Mouse (Mus musculus): ENCODE measurements at regions not wholly inside any gene's neighbourhood (a gene's known extent, or its start where the extent isn't known, plus 50 kb on each side); places are given as distances from the start of the nearest gene placed in this dataset.
A peak's percentile ranks its signal among the peaks of the same experiment; 100 is the strongest.

DNA sequence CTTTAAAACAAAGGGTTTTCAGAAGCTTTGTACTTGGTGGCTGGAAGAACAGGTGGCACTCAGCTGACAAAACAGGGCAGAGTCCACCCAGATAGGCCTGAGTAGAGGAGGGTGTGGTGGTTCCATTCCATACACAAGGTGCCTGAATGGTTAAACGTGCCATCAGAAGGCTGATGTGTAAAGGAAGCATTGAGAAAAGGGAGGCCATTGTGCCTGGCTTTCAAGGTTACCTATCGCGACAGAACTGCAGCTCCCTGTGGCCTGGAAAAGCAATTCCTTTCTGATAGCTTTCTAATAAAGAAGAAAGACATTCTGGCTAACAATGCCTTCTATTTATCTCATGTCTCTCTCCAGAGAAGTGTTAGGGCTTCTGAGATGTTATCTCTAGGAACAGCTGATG is 213.1 kb upstream of the Podxl start:
- no peaks in the 10 kb centered on the region for H3K36me3 ChIP-seq (ENCODE audit: control insufficient read depth, insufficient read depth, low read length)
- TF ChIP-seq CTCF (conservative IDR thresholded peaks at IDR 0.05; ENCODE audit: insufficient read depth, insufficient read length, low read depth, low read length) = no peak
- no peak for TF ChIP-seq POLR2A (IDR thresholded peaks at IDR 0.05; ENCODE audit: low read depth, low read length)
- H3K27ac ChIP-seq (ENCODE audit: insufficient read depth, low read depth, low read length) = no peak overlapping the region
- no peaks in the 10 kb centered on the region for H3K27me3 ChIP-seq (replicated peaks; ENCODE audit: control insufficient read depth, insufficient read depth, low read length)
- no peak overlapping the region for H3K4me3 ChIP-seq (ENCODE audit: insufficient read depth, low read depth, low read length)
- no peaks in the 10 kb centered on the region for H3K4me1 ChIP-seq (ENCODE audit: control insufficient read depth, insufficient read depth, low read length)
- WGBS = 54% methylated on average over 3 of the region's 3 CpGs
- DNase-seq = no peak

- Histone ChIP-seq H3K4me1 (ENCODE audit: control insufficient read depth, insufficient read depth, low read length) (no peaks in the 10 kb centered on the region), H3K27ac (ENCODE audit: insufficient read depth, low read depth, low read length) (no peak overlapping the region), H3K36me3 (ENCODE audit: control insufficient read depth, insufficient read depth, low read length) (no peaks in the 10 kb centered on the region), H3K4me3 (ENCODE audit: insufficient read depth, low read depth, low read length) (no peak overlapping the region), H3K27me3 (replicated peaks; ENCODE audit: control insufficient read depth, insufficient read depth, low read length) (no peaks in the 10 kb centered on the region)
- TF ChIP-seq CTCF (conservative IDR thresholded peaks at IDR 0.05; ENCODE audit: insufficient read depth, insufficient read length, low read depth, low read length) (no peak), POLR2A (IDR thresholded peaks at IDR 0.05; ENCODE audit: low read depth, low read length) (no peak)
- WGBS = 95% methylated on average over 2 of the region's 2 CpGs
- no peak for DNase-seq
Measured at GRCm38 (mm10) chr6:31771916-31772315, 208.1 kb upstream of the Podxl start.

DNA sequence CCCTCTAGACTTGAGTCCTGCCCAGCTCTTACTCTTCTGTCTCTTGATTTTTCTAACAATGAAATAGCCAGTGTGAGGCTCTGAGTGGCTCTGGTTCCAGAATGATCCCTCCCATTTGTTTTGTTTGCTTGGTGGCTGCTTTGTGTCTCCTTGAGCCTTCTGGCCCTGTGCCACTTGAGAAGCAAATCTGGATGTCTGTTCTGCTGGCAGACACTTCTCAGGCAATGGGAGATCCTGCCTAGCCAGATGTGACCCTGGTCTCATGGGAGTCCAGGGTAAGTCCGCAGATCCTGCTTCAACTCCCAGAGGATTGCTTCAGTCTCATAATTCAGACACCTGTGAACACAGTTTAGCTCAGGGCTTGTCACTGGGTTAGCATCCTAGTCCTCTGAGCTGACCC is 181.8 kb upstream of the Podxl start:
- Histone ChIP-seq H3K4me1 (ENCODE audit: control insufficient read depth, insufficient read depth, low read length) (no peaks in the 10 kb centered on the region), H3K4me3 (ENCODE audit: insufficient read depth, low read depth, low read length) (no peak overlapping the region), H3K27me3 (replicated peaks; ENCODE audit: control insufficient read depth, insufficient read depth, low read length) (no peaks in the 10 kb centered on the region), H3K36me3 (ENCODE audit: control insufficient read depth, insufficient read depth, low read length) (no peaks in the 10 kb centered on the region), H3K27ac (ENCODE audit: insufficient read depth, low read depth, low read length) (no peak overlapping the region)
- DNase-seq = no peak
- 46% methylated on average over 1 of the region's 1 CpGs for WGBS
- TF ChIP-seq POLR2A (IDR thresholded peaks at IDR 0.05; ENCODE audit: low read depth, low read length) (no peak), CTCF (conservative IDR thresholded peaks at IDR 0.05; ENCODE audit: insufficient read depth, insufficient read length, low read depth, low read length) (no peak)

GRCm38 (mm10) chr6:31731391-31731790 is 167.6 kb upstream of the Podxl start:
- peak; percentile 73 for DNase-seq
- Histone ChIP-seq H3K36me3 (ENCODE audit: control insufficient read depth, insufficient read depth, low read length) (no peaks in the 10 kb centered on the region), H3K27me3 (replicated peaks; ENCODE audit: control insufficient read depth, insufficient read depth, low read length) (no peaks in the 10 kb centered on the region), H3K27ac (ENCODE audit: insufficient read depth, low read depth, low read length) (no peak overlapping the region), H3K4me3 (ENCODE audit: insufficient read depth, low read depth, low read length) (no peak overlapping the region), H3K4me1 (ENCODE audit: control insufficient read depth, insufficient read depth, low read length) (no peaks in the 10 kb centered on the region)
- no peak for TF ChIP-seq CTCF (conservative IDR thresholded peaks at IDR 0.05; ENCODE audit: insufficient read depth, insufficient read length, low read depth, low read length)
- TF ChIP-seq POLR2A (IDR thresholded peaks at IDR 0.05; ENCODE audit: low read depth, low read length) = no peak
- 30% methylated on average over 4 of the region's 4 CpGs for WGBS

GRCm38 (mm10) chr6:31719614-31720013 is 155.8 kb upstream of the Podxl start:
- Histone ChIP-seq H3K27me3 (replicated peaks; ENCODE audit: control insufficient read depth, insufficient read depth, low read length) (no peaks in the 10 kb centered on the region), H3K36me3 (ENCODE audit: control insufficient read depth, insufficient read depth, low read length) (no peaks in the 10 kb centered on the region), H3K4me3 (ENCODE audit: insufficient read depth, low read depth, low read length) (no peak overlapping the region), H3K4me1 (ENCODE audit: control insufficient read depth, insufficient read depth, low read length) (no peaks in the 10 kb centered on the region), H3K27ac (ENCODE audit: insufficient read depth, low read depth, low read length) (no peak overlapping the region)
- DNase-seq = no peak
- 81% methylated on average over 9 of the region's 9 CpGs for WGBS
- TF ChIP-seq CTCF (conservative IDR thresholded peaks at IDR 0.05; ENCODE audit: insufficient read depth, insufficient read length, low read depth, low read length) (no peak), POLR2A (IDR thresholded peaks at IDR 0.05; ENCODE audit: low read depth, low read length) (no peak)

DNA sequence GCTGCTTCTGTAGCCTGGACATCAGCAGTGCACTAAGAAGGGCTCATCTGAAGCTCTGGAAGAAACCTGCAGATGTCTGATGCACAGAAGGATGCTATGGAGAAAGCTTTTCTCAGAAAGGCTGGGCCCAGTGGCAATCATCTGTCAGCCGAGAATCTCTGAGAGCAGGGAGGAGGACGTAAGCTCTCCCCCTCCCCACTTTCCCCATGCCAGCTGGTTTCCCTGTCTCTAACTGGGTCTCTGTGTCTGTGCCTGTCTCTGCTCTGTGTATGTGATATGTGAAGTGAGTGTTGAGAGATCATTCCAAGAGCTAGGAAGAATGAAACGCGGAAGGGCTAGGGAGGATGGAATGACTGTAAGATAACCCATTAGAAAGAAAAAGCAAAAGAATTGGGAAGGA is 155.1 kb upstream of the Podxl start:
- H3K36me3 ChIP-seq (ENCODE audit: control insufficient read depth, insufficient read depth, low read length) = no peaks in the 10 kb centered on the region
- 83% methylated on average over 4 of the region's 4 CpGs for WGBS
- no peak for DNase-seq
- H3K27me3 ChIP-seq (replicated peaks; ENCODE audit: control insufficient read depth, insufficient read depth, low read length) = no peaks in the 10 kb centered on the region
- no peak overlapping the region for H3K27ac ChIP-seq (ENCODE audit: insufficient read depth, low read depth, low read length)
- H3K4me3 ChIP-seq (ENCODE audit: insufficient read depth, low read depth, low read length) = no peak overlapping the region
- no peaks in the 10 kb centered on the region for H3K4me1 ChIP-seq (ENCODE audit: control insufficient read depth, insufficient read depth, low read length)
- TF ChIP-seq CTCF (conservative IDR thresholded peaks at IDR 0.05; ENCODE audit: insufficient read depth, insufficient read length, low read depth, low read length) (no peak), POLR2A (IDR thresholded peaks at IDR 0.05; ENCODE audit: low read depth, low read length) (no peak)

- H3K4me3 ChIP-seq (ENCODE audit: insufficient read depth, low read depth, low read length) = no peak overlapping the region
- DNase-seq = peak; percentile 38
- TF ChIP-seq POLR2A (IDR thresholded peaks at IDR 0.05; ENCODE audit: low read depth, low read length) (no peak), CTCF (conservative IDR thresholded peaks at IDR 0.05; ENCODE audit: insufficient read depth, insufficient read length, low read depth, low read length) (no peak)
- no peaks in the 10 kb centered on the region for H3K4me1 ChIP-seq (ENCODE audit: control insufficient read depth, insufficient read depth, low read length)
- no peaks in the 10 kb centered on the region for H3K36me3 ChIP-seq (ENCODE audit: control insufficient read depth, insufficient read depth, low read length)
- no peaks in the 10 kb centered on the region for H3K27me3 ChIP-seq (replicated peaks; ENCODE audit: control insufficient read depth, insufficient read depth, low read length)
- no peak overlapping the region for H3K27ac ChIP-seq (ENCODE audit: insufficient read depth, low read depth, low read length)
- 25% methylated on average over 12 of the region's 12 CpGs for WGBS
Measured at GRCm38 (mm10) chr6:31717531-31717930, 153.8 kb upstream of the Podxl start.

- WGBS = 67% methylated on average over 3 of the region's 3 CpGs
- no peaks in the 10 kb centered on the region for H3K36me3 ChIP-seq (ENCODE audit: control insufficient read depth, insufficient read depth, low read length)
- H3K4me1 ChIP-seq (ENCODE audit: control insufficient read depth, insufficient read depth, low read length) = no peaks in the 10 kb centered on the region
- H3K27me3 ChIP-seq (replicated peaks; ENCODE audit: control insufficient read depth, insufficient read depth, low read length) = no peaks in the 10 kb centered on the region
- H3K27ac ChIP-seq (ENCODE audit: insufficient read depth, low read depth, low read length) = no peak overlapping the region
- TF ChIP-seq POLR2A (IDR thresholded peaks at IDR 0.05; ENCODE audit: low read depth, low read length) (no peak), CTCF (conservative IDR thresholded peaks at IDR 0.05; ENCODE audit: insufficient read depth, insufficient read length, low read depth, low read length) (no peak)
- H3K4me3 ChIP-seq (ENCODE audit: insufficient read depth, low read depth, low read length) = no peak overlapping the region
- DNase-seq = no peak
Measured at GRCm38 (mm10) chr6:31707256-31707655, 143.5 kb upstream of the Podxl start.

Measured in kidney, adult 2 months (tissue).